16 mouse cellular contexts compared by ENCODE assay signal in the genomic region with DNA sequence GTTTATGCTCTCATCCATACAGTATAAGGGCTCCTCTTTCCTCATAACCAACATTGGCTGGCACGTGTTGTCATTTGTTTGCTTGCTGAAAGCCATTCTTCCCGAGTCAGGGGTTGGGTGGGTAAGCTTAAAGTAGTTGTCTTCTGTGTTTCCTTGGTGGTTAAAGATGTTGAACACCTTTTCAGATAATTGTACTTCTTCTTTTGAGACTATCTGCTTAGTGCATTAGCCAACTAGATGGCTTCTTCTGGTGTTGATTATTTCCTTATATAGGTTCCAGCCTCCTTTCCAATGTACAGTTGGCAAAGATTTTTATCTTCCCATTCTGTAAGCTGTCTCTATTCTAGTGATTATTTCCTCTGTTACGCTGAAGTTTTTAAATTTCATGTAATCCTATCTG.
"Had no signal": no experiment of that assay in that cellular context is flagged by ENCODE, and none has a peak within 500 bp of the region (broad histone marks: within the 10 kb centered on the region; RNA-seq: fewer than 3 reads in every experiment).

No protein-coding gene starts in this region.

- H3K27me3 ChIP-seq: neural tube, embryonic 13.5 days; neural tube, embryonic 15.5 days; stomach, embryonic 15.5 days had no signal

- DNase-seq: retina, postnatal 1 day; right cerebral cortex, adult 18-20 months; right cerebral cortex, postnatal 14 days; right cerebral cortex, postnatal 25 days; right cerebral cortex, postnatal 4 days; spleen, adult 18-20 months; thymus, adult 18-20 months; thymus, adult 2 months; thymus, postnatal 14 days; thymus, postnatal 25 days; thymus, postnatal 36 days; thymus, postnatal 4 days had no signal

- H3K9me3 ChIP-seq: neural tube, embryonic 13.5 days; neural tube, embryonic 15.5 days; stomach, embryonic 15.5 days had no signal

- H3K9ac ChIP-seq: neural tube, embryonic 13.5 days; neural tube, embryonic 15.5 days; stomach, embryonic 15.5 days had no signal

- H3K36me3 ChIP-seq: stomach, embryonic 15.5 days had no signal

- H3K27ac ChIP-seq: neural tube, embryonic 13.5 days; neural tube, embryonic 15.5 days; stomach, embryonic 15.5 days; stomach, postnatal 0 days had no signal

- H3K4me3 ChIP-seq: neural tube, embryonic 13.5 days; neural tube, embryonic 15.5 days; stomach, embryonic 15.5 days had no signal

- H3K4me1 ChIP-seq: neural tube, embryonic 13.5 days; neural tube, embryonic 15.5 days; stomach, embryonic 15.5 days had no signal
